Mouse (Mus musculus): ENCODE measurements around the gene Tat.

- TF ChIP-seq CTCF (IDR thresholded peaks at IDR 0.05; ENCODE audit: control insufficient read depth, insufficient read depth, insufficient read length) = no peak
- no peak for TF ChIP-seq USF1 (IDR thresholded peaks at IDR 0.05; ENCODE audit: low read depth)
- no peak for TF ChIP-seq MYOG (IDR thresholded peaks at IDR 0.05; ENCODE audit: control insufficient read depth, extremely low read depth, insufficient read length)
- TF ChIP-seq MAX (IDR thresholded peaks at IDR 0.05) = no peak
Observed at GRCm38 (mm10) chr8:109992951-109993350, 2.7 kb downstream of the Tat start.
